Mouse (Mus musculus): Measurements from ENCODE around the gene Sh3kbp1. TPM values are rescaled to one million over a fixed set of nuclear protein-coding genes. Genes with fewer than 3 reads are reported as not detected.
A peak's percentile ranks its signal among the peaks of the same experiment; 100 is the strongest.
"Not testable (repeated sequence)": the region's sequence is repeated elsewhere in the genome, so short reads cannot be mapped to it uniquely, and the experiment has no call there.

Sh3kbp1 gene
- 119 and 181 TPM in 2 replicates for polyA plus RNA-seq (2011; ENCODE audit: insufficient read length, low read depth, missing spikeins)

DNA sequence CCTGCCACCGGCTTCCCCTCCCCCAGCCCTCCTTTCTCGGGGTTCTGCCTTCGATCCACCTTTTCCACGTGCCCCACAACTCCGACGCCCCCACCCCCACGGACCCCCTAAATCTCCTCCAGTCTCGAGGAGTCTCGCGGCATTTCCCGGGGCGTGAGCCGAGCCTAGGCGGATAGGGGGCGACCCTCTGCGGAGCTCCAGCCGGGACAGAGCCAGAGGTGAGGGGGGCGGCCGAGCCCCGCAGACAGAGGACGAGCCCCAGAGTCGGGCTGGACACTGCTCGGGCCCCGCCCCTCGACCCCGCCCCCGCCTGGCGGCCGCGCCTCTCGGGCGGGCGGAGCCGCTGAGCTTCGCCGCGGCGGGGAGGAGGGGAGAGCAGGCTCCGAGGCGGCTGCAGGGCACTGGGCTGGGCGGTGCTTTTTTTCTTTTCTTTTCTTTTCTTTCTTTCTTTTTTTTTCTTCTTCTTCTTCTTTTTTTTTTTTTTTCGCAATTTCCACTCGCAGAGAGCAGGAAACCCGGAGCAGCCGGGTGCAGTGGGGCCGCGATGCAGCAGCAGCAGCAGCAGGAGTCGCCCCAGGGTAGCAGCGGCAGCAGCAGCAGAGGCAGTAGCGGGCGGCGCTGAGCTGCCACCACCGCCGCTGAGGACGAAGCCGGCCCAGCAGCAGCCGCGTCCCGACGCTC lies at the start of gene Sh3kbp1:
TSS of gene Sh3kbp1 (plus strand) at position 366 of the 681 bp plus-strand sequence.
- TF ChIP-seq CTCF (IDR thresholded peaks at IDR 0.05; ENCODE audit: borderline replicate concordance, insufficient read depth, low read length) (no peak), POLR2A (IDR thresholded peaks at IDR 0.05; ENCODE audit: low read depth, low read length) (no peak; the same call in 1 of the 2 replicates)
- Histone ChIP-seq H3K4me1 (ENCODE audit: control insufficient read depth, insufficient read depth, low read length) (no peaks in the 10 kb centered on the region; the same call in 1 of the 2 replicates), H3K27ac (ENCODE audit: insufficient read depth, low read length) (peak within 1 kb of the TSS; percentile 84), H3K4me3 (ENCODE audit: insufficient read depth, low read length) (peak within 1 kb of the TSS; percentile 69)

DNA sequence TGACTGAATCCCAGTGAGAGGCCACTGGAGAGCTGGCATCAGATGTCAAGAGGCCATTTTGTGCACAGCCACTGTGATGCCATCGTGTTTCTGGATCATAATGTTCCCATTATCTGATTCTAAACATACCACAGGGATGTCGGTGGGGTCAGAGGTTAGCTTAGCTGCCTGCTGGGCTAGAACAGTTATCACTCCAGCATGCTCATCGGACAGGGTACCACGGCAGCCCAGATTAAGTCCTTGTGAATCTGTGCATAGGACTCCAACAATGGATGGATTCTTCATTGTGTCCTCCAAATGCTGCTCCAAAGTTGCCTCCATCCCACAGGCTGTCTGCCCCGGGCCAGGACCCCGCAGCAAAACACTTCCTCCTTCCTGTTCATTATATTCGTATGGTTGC lies 42.3 kb upstream of the Sh3kbp1 start:
- H3K4me1 ChIP-seq (ENCODE audit: control insufficient read depth, insufficient read depth, low read length); H3K4me3 ChIP-seq (ENCODE audit: insufficient read depth, low read length); H3K27ac ChIP-seq (ENCODE audit: insufficient read depth, low read length): not testable (repeated sequence)

DNA sequence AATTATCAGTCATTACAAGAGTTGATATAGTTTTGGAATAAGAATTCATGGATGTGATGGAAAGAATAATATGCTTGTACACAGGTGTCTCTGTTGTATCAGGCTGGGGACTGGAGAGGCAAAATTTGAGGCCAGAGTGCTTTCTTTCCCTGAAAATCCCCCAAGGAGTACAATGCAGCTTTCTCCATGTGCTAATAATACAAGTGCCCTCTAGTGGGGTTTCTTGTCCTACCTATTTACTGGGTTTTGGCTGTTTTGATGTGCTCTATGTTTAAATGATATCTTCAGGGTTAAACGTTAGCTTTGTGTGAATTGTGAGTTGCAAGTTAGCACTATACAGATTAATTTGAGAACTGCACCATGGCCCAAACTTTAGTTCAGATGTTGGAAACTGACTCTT lies 35.4 kb upstream of the Sh3kbp1 start:
- H3K4me1 ChIP-seq (ENCODE audit: control insufficient read depth, insufficient read depth, low read length) = no peaks in the 10 kb centered on the region
- H3K27ac ChIP-seq (ENCODE audit: insufficient read depth, low read length) = no peak overlapping the region
- no peak for TF ChIP-seq CTCF (IDR thresholded peaks at IDR 0.05; ENCODE audit: borderline replicate concordance, insufficient read depth, low read length)
- no peak for TF ChIP-seq POLR2A (IDR thresholded peaks at IDR 0.05; ENCODE audit: low read depth, low read length)
- H3K4me3 ChIP-seq (ENCODE audit: insufficient read depth, low read length) = no peak overlapping the region

DNA sequence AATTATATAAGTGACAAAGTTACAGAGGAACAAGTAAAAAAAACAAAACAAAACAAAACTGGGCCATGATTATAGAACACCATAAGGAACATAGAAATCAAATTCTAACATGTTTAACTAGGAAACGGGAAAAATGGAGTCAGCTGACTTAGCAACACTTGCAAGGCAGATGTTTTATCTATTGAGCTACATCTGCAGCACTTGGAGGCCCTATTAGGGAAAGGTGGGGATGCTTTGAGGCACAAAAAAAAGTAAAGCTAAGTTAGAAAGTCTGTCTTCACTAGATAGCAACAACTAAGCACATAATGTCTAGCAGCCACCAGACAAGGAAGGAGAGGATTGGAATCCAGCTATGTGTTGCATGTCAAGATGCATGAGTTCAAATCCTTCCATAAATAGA lies 29.6 kb upstream of the Sh3kbp1 start:
- H3K4me1 ChIP-seq (ENCODE audit: control insufficient read depth, insufficient read depth, low read length) = no peaks in the 10 kb centered on the region
- H3K4me3 ChIP-seq (ENCODE audit: insufficient read depth, low read length) = no peak overlapping the region
- TF ChIP-seq CTCF (IDR thresholded peaks at IDR 0.05; ENCODE audit: borderline replicate concordance, insufficient read depth, low read length) = no peak
- TF ChIP-seq POLR2A (IDR thresholded peaks at IDR 0.05; ENCODE audit: low read depth, low read length) = no peak
- H3K27ac ChIP-seq (ENCODE audit: insufficient read depth, low read length) = no peak overlapping the region

DNA sequence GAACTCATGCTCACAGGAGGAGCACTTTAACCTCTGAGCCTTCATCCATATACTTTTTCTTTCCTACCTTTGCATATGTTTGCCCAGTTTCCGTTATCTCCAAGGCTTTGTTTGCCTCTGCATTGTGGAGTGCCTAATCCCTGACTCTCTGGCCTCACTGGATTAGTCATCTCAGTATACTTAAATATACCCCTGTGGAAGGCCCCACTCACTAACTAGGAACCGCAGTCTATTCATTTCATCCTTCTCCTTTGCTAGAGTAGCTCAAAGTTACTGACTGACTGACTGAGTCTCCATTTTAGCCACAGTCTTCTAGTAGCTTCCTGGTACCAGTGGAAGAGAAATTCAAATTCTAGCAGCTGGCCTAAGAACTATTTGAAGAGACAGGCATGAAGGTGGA lies 22.2 kb upstream of the Sh3kbp1 start:
- no peaks in the 10 kb centered on the region for H3K4me1 ChIP-seq (ENCODE audit: control insufficient read depth, insufficient read depth, low read length)
- H3K4me3 ChIP-seq (ENCODE audit: insufficient read depth, low read length) = no peak overlapping the region
- no peak for TF ChIP-seq POLR2A (IDR thresholded peaks at IDR 0.05; ENCODE audit: low read depth, low read length)
- no peak for TF ChIP-seq CTCF (IDR thresholded peaks at IDR 0.05; ENCODE audit: borderline replicate concordance, insufficient read depth, low read length)
- no peak overlapping the region for H3K27ac ChIP-seq (ENCODE audit: insufficient read depth, low read length)

DNA sequence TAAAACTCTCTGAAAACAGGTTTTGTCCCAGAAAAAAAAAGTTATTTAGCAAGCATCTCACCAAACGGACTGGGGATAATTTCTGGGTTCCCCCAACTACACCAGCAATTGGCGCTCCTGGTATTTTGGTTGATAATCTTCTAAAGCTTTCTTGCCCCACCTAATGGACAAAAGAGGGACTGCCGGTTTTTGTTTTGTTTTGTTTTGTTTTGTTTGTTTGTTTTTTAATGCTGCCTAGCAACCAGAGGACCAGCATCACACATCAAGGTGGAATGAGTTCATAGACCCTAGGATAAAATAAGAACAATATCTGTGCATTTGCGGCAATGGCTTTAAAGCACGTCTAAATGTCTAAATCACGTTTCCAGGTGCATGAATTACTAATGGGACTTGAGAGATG lies 20.1 kb upstream of the Sh3kbp1 start:
- no peak for TF ChIP-seq CTCF (IDR thresholded peaks at IDR 0.05; ENCODE audit: borderline replicate concordance, insufficient read depth, low read length)
- no peak for TF ChIP-seq POLR2A (IDR thresholded peaks at IDR 0.05; ENCODE audit: low read depth, low read length)

DNA sequence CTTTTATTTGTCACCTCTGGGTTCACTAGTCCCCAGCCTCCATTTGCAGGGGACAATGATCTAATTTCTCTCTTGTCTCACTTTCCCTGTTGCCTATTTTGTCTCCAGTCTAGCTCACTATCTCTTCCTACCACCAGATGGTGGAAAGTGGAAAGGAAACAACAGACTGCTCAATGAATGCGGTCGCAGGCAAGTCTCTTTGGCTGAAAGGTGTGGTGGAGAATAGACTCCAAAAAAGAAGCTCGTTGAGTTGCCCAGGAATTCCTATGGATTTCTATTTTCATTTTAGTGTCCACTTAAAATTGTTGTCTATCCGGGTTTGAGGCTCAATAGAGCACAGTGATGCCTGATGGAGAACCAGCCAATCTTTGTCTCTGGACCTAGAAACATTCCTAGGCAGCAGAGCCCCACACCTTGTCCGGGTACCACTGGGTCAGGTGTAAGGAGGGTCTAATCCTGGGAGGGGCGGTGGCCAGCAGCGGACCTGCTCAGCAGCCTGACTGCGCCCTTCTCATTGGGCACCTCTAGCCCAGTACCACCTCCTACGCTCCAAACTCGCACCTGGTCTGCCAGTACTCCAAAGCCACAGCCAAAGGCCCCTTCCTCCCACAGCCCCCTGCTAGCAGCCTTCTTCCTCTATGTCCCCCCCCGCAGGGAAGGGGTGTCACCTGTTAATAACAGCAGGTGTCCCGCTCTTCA lies 715 bp upstream of the Sh3kbp1 start:
- TF ChIP-seq POLR2A (IDR thresholded peaks at IDR 0.05; ENCODE audit: low read depth, low read length) = no peak
- no peak for TF ChIP-seq CTCF (IDR thresholded peaks at IDR 0.05; ENCODE audit: borderline replicate concordance, insufficient read depth, low read length)

More for the DNA sequence above, 20.1 kb upstream of the Sh3kbp1 start:
- no peak overlapping the region for H3K27ac ChIP-seq (ENCODE audit: insufficient read depth, low read length)
- no peak overlapping the region for H3K4me3 ChIP-seq (ENCODE audit: insufficient read depth, low read length)
- no peaks in the 10 kb centered on the region for H3K4me1 ChIP-seq (ENCODE audit: control insufficient read depth, insufficient read depth, low read length)

DNA sequence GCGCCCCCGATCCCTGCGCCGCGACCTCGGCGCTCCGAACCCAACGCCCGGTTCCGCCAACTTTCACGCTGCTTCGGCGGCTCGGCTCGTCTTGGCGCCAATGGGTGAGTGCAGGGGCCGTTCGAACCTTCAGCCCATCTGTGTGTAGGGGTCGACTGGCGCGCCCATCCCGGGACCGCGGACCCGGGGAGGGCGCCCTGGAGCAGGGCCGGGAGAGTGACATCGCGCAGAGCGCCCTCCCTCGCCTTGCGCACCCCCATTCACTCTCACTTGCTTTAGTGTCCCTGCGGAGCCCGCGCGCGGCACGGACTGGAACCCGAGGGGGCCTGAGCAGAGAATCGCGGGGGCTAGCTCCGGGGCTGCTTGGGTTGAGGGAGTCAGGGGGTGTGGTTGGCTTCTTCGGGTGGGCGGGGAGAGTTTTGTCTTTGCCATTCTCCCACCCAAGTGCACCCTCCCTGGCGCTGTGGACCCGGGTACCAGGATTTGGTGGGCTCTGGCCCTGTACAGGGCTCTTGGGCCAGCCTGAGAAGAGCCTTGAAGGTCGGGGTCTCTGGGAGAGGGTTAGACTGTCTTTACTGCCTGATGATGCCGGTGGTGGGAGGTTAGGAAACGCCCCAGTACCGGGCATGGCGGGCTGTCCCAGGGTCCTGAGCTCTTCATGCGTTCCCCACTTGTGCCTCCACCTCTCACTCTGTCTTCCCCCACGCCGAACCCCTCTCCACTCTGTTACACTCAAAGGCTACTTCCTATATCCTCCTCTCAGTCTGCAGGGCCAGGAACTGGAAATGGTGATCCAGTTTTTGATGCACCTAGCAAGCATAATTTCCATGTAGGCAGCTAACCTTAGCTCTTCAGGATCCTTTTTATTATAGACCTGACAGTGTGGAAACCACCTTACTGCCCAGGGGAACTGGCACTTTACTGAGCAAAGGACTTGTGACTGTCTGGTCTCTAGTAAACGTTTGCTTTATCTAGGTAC lies 805 bp downstream of the Sh3kbp1 start:
- H3K4me3 ChIP-seq (ENCODE audit: insufficient read depth, low read length) = peak overlapping the region; percentile 69
- peak overlapping the region; percentile 84 for H3K27ac ChIP-seq (ENCODE audit: insufficient read depth, low read length)
- no peak for TF ChIP-seq POLR2A (IDR thresholded peaks at IDR 0.05; ENCODE audit: low read depth, low read length)
- TF ChIP-seq CTCF (IDR thresholded peaks at IDR 0.05; ENCODE audit: borderline replicate concordance, insufficient read depth, low read length) = no peak
- no peaks in the 10 kb centered on the region; the same call in 1 of the 2 replicates for H3K4me1 ChIP-seq (ENCODE audit: control insufficient read depth, insufficient read depth, low read length)

More for the DNA sequence above, 715 bp upstream of the Sh3kbp1 start:
- Histone ChIP-seq H3K4me3 (ENCODE audit: insufficient read depth, low read length) (peak overlapping the region; percentile 69), H3K27ac (ENCODE audit: insufficient read depth, low read length) (no peak overlapping the region), H3K4me1 (ENCODE audit: control insufficient read depth, insufficient read depth, low read length) (no peaks in the 10 kb centered on the region; the same call in 1 of the 2 replicates)

DNA sequence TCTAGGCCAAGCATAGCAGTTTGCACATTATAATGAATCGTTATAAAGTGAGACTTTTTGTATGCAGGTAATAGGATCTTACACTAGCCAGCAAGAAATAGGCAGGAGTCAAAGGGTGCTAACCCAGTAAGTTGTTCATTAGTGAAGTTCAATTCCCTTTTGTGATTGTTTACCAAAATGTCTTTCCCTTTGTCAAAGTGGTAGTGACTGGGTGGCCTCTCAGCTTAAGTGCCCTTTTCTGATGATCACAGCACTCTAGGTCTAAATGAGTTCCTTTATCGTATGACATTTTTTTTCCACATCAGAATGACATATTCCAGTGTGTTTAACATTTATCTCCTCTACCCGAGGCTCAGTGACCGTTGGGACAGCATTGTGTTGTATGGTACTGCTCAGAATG lies 1.6 kb downstream of the Sh3kbp1 start:
- no peak for TF ChIP-seq POLR2A (IDR thresholded peaks at IDR 0.05; ENCODE audit: low read depth, low read length)
- TF ChIP-seq CTCF (IDR thresholded peaks at IDR 0.05; ENCODE audit: borderline replicate concordance, insufficient read depth, low read length) = no peak
- Histone ChIP-seq H3K4me1 (ENCODE audit: control insufficient read depth, insufficient read depth, low read length) (no peaks in the 10 kb centered on the region; the same call in 1 of the 2 replicates), H3K4me3 (ENCODE audit: insufficient read depth, low read length) (peak overlapping the region; percentile 69), H3K27ac (ENCODE audit: insufficient read depth, low read length) (no peak overlapping the region)

Data from embryonic fibroblast, embryonic 13.5 days (primary cell).